In the genomic region with DNA sequence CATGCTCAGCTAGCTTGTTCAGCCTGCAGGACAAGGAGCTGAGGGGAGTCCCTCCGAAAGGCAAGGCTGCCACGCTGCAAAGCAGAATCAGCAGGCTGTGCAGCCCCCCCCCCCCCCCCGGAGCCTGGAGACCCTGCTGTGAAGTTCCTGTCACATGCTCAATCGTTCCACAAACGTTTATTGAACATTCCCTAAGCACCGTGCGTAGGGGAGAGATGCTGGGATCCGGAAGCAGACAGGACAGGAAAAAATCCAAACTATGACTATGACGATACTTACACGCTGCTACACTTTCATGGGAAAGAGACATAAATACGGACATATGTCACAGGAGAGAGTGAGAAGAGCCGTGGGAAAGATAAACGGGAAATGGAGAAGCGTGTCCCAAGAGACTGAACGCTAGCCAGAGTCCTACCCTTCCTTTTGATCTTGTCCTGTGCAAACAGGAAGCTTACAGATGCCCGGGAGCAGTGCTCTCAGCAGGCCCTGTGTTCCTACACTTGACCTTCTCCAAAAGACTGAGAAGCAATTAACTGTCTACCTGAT, we compare ENCODE assay signal across 8 mouse cellular contexts. TPM values are rescaled to one million over a fixed set of nuclear protein-coding genes. Genes with fewer than 3 reads are reported as not detected.
DNase-seq lines count a peak whose midpoint lies in the region; ATAC-seq and TF ChIP-seq lines count a peak whose summit lies in the region.

No protein-coding gene starts in this region.

- no peak for DNase-seq in kidney, postnatal 0 days (ENCODE audit: low spot score)
- no peak for DNase-seq in kidney, postnatal 4 days
- DNase-seq in retina, embryonic 14.5 days (ENCODE audit: low spot score) = peak; percentile 29
- no peak for DNase-seq in layer of hippocampus, postnatal 25 days (ENCODE audit: extremely low spot score in 1 of 2, low spot score in 1 of 2)
- DNase-seq in cerebellum, adult 9-10 months = no peak

- H3K4me2 ChIP-seq in kidney, postnatal 0 days (ENCODE audit: low read length) = peak overlapping the region; percentile 44
- H3K4me2 ChIP-seq in forebrain, embryonic 15.5 days (replicated peaks) = peak overlapping the region; percentile 35
- peak overlapping the region; percentile 39 for H3K4me2 ChIP-seq in liver, embryonic 15.5 days

- no peak overlapping the region; the same call in 1 of the 2 replicates for H3K4me3 ChIP-seq in kidney, postnatal 0 days (replicated peaks; ENCODE audit: low read depth, low read length)
- H3K4me3 ChIP-seq in forebrain, embryonic 15.5 days = peak overlapping the region; percentile 13; the same call in 1 of the 2 replicates
- 0 out of 2 replicates have a peak overlapping the region, but pooled peaks have one; percentile 4 for H3K4me3 ChIP-seq in liver, embryonic 15.5 days (replicated peaks)

- peak overlapping the region; percentile 42; the same call in 1 of the 2 replicates for H3K9ac ChIP-seq in kidney, postnatal 0 days (ENCODE audit: low read depth, low read length)
- 0 out of 2 replicates have a peak overlapping the region, but pooled peaks have one; percentile 13 for H3K9ac ChIP-seq in forebrain, embryonic 15.5 days (replicated peaks)
- no peak overlapping the region for H3K9ac ChIP-seq in liver, embryonic 15.5 days

- H3K27ac ChIP-seq in kidney, postnatal 0 days = no peak overlapping the region
- H3K27ac ChIP-seq in forebrain, embryonic 15.5 days (replicated peaks) = 0 out of 2 replicates have a peak overlapping the region, but pooled peaks have one; percentile 9
- H3K27ac ChIP-seq in liver, embryonic 15.5 days (replicated peaks) = no peak overlapping the region

- H3K36me3 ChIP-seq in kidney, postnatal 0 days (ENCODE audit: insufficient read depth, low read length) = no peaks in the 10 kb centered on the region
- H3K36me3 ChIP-seq in forebrain, embryonic 15.5 days = no peaks in the 10 kb centered on the region
- H3K36me3 ChIP-seq in liver, embryonic 15.5 days (replicated peaks) = no peaks in the 10 kb centered on the region

- no peak for ATAC-seq in kidney, postnatal 0 days (replicated peaks; ENCODE audit: low FRiP score, low read depth)
- ATAC-seq in forebrain, embryonic 15.5 days (replicated peaks) = 0 out of 2 replicates have a peak, but pooled peaks have one; percentile 31
- no peak for ATAC-seq in liver, embryonic 15.5 days (ENCODE audit: insufficient read depth)
- no peak for ATAC-seq in CD4-positive, CD25-positive, alpha-beta regulatory T cell, adult 4 months

- 3% methylated on average over 16 of the region's 16 CpGs for WGBS in kidney, postnatal 0 days
- WGBS in forebrain, embryonic 15.5 days = 11% methylated on average over 16 of the region's 16 CpGs
- 9% methylated on average over 16 of the region's 16 CpGs for WGBS in liver, embryonic 15.5 days (ENCODE audit: insufficient replicate concordance)

- H3K27me3 ChIP-seq in kidney, postnatal 0 days (ENCODE audit: insufficient read depth, low read length) = no peaks in the 10 kb centered on the region; the same call in 1 of the 2 replicates
- no peaks in the 10 kb centered on the region for H3K27me3 ChIP-seq in forebrain, embryonic 15.5 days
- peaks cover 25% of the 10 kb centered on the region for H3K27me3 ChIP-seq in liver, embryonic 15.5 days

- no peaks in the 10 kb centered on the region for H3K9me3 ChIP-seq in kidney, postnatal 0 days (replicated peaks; ENCODE audit: low read length)
- H3K9me3 ChIP-seq in forebrain, embryonic 15.5 days = no peaks in the 10 kb centered on the region
- no peaks in the 10 kb centered on the region for H3K9me3 ChIP-seq in liver, embryonic 15.5 days (replicated peaks)

- no peak for TF ChIP-seq CTCF in kidney, postnatal 0 days (IDR thresholded peaks at IDR 0.05; ENCODE audit: low read depth)

- H3K4me1 ChIP-seq in kidney, postnatal 0 days (replicated peaks; ENCODE audit: insufficient read depth, low read length) = peaks cover 9% of the 10 kb centered on the region; the same call in 1 of the 2 replicates
- peaks cover 25% of the 10 kb centered on the region for H3K4me1 ChIP-seq in forebrain, embryonic 15.5 days
- H3K4me1 ChIP-seq in liver, embryonic 15.5 days (replicated peaks) = peaks cover 23% of the 10 kb centered on the region

RNA-seq across cellular contexts. Expression of gene Zbtb34, which starts 5.0 kb away (rescaled TPM):
- 3.5 and 3.8 TPM in 2 replicates for polyA plus RNA-seq in kidney, postnatal 0 days (2015; fragmentation: Nextera tagmentation; extraction: Ambion mirVana)
- polyA plus RNA-seq in forebrain, embryonic 15.5 days (2015; fragmentation: Nextera tagmentation; extraction: Ambion mirVana) = 7.1 and 8.5 TPM in 2 replicates
- 1.5 TPM in 2 replicates for polyA plus RNA-seq in liver, embryonic 15.5 days (2015; fragmentation: Nextera tagmentation; extraction: Ambion mirVana)
- polyA plus RNA-seq in CD4-positive, CD25-positive, alpha-beta regulatory T cell, adult 4 months (2017; shearing (Covaris generic)) = 1 to 10 TPM; 1.4 TPM
- 10 to 100 TPM; 11.7 to 13.3 TPM for total RNA-seq in layer of hippocampus, postnatal 25 days (2021)

RNA-seq across cellular contexts. Expression of gene Zbtb43, which starts 32.3 kb away (rescaled TPM):
- polyA plus RNA-seq in kidney, postnatal 0 days (2015; fragmentation: Nextera tagmentation; extraction: Ambion mirVana) = 13.9 and 15.3 TPM in 2 replicates
- 31.4 and 35.8 TPM in 2 replicates for polyA plus RNA-seq in forebrain, embryonic 15.5 days (2015; fragmentation: Nextera tagmentation; extraction: Ambion mirVana)
- polyA plus RNA-seq in liver, embryonic 15.5 days (2015; fragmentation: Nextera tagmentation; extraction: Ambion mirVana) = 5.5 and 6.3 TPM in 2 replicates
- polyA plus RNA-seq in CD4-positive, CD25-positive, alpha-beta regulatory T cell, adult 4 months (2017; shearing (Covaris generic)) = 10 to 100 TPM; 18.3 to 24.0 TPM
- 10 to 100 TPM; 28.0 to 28.6 TPM for total RNA-seq in layer of hippocampus, postnatal 25 days (2021)
